Mouse (Mus musculus) ovary, adult 18-20 months (tissue): ENCODE measurements around the gene Chd3.
A peak's percentile ranks its signal among the peaks of the same experiment; 100 is the strongest.

Experiments used
- DNase-seq: peaks from one replicate; pipeline ENCODE4 v3.0.0; 2022; ENCODE audit warnings: low spot score, mixed read lengths

Gene Chd3

GRCm38 (mm10) chr11:69369215-69369989, at the start of gene Chd3:
Gene Chd3 (minus strand): TSS chr11:69369406.
- no peak for DNase-seq

GRCm38 (mm10) chr11:69417449-69418384, 48.5 kb upstream of the Chd3 start:
- DNase-seq, result peak; percentile 93

- no peak for DNase-seq
These were observed 47.8 kb upstream of the Chd3 start for GRCm38 (mm10) chr11:69416921-69417448.

DNA sequence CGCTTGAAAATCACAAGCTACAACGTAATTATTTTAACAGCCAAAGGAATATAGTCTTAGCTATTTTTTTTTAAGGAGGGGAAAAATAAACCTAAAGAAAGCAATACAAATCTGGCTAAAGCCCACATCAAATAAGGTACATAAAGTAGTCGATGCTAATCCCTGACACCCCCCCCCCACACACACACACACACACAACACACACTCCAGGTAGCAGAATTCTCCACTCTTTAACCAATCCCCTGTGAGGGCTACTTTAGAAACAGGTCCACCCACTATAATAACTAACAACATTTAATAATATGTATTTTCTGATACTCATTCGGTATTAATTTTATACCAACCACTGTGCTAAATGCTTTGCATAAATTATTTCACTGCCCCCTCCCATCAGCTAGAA, 47.3 kb upstream of the Chd3 start:
- DNase-seq, result no peak

- DNase-seq, result peak; percentile 79
These were observed 46.7 kb upstream of the Chd3 start for GRCm38 (mm10) chr11:69415668-69416451.

DNA sequence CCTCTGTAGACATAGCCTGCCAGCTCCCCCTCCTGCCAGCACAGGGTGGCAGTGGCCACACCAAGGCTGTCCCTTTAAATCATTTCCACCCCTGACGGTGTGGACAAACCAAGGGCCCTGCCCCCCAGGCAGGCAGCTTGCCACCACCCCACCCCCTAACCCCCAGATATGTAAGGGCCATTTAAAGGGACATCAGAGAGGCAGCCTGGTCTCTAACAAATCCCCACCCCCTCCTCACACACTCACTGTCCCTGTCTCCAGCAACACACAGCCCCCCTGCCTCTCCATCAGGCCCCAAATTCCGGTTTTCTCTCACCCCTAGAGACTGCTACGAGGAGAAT, 46.1 kb upstream of the Chd3 start:
- DNase-seq, result peak; percentile 70

GRCm38 (mm10) chr11:69414421-69415326, 45.5 kb upstream of the Chd3 start:
- DNase-seq, result no peak

DNA sequence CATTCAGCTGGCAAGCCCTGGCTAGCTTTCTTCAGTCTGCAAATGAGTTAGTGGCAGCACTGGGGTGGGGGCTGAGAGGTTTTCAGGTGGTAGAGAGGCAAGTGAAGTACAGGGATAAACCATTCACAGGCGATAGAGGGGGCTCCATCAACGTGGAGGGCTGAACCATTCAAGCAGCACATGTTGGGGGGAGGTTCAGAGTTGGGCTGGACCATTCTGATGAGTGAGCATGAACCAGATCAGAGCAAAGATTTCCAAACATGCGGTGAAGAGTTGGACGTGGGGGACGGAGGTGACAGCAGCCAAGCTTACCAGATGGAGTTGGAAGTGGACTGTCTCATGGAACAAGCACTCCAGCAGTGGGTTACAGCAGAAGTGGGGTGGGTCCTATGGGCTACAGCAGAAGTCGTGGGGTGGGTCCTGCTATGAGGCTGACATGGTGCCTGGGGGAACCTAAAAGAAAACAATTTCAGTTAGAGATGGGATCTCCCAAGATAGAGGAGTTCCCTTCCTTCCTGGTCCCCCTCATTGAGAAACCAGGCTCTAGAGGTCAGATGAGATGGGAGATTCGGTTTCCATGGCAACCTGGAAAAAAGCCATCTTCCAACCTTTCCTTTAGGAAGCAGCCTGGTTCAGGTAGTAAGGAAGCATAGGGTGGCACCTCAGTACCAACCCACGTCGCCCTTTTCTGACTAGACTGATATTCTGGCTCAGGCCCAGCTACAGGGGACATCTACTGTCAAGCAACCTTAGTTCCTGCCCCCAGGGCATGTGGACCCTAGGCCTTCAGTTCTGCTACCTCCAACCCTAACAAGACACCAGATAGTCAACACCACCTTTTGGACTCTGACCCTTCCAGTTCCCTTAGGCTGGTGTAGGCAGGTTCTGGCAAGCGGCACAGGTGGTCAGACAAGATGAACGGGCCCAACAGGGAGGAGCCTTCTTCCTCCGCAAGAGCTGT, 44.3 kb upstream of the Chd3 start, which contains the start of gene Kdm6b:
Gene Kdm6b, minus strand, starts transcription at position 455 of the 961 bp plus-strand sequence.
- peak; percentile 3 for DNase-seq

DNA sequence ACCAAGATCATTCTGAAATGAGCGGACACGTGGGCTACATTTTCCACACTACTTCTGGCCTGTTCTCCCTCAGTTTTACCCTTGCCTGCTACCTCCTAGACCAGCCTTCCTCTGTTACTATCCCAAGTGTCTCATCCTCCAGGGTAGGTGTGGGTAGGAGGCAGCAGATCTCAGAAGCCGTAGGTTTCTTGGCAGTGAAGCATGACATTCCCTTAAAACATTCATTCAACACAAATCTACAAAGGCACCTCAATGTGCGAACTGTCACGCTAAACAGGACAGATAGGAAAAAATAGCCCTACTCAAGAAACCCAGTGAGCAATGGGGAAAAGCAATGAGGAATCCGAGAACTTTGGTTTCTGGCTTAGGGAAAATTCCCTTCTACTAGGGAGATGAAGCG, 43.3 kb upstream of the Chd3 start:
- DNase-seq, result no peak

GRCm38 (mm10) chr11:69411538-69412203, 42.5 kb upstream of the Chd3 start:
- peak; percentile 40 for DNase-seq

GRCm38 (mm10) chr11:69411073-69411535, 41.9 kb upstream of the Chd3 start:
- DNase-seq, result peak; percentile 86

DNA sequence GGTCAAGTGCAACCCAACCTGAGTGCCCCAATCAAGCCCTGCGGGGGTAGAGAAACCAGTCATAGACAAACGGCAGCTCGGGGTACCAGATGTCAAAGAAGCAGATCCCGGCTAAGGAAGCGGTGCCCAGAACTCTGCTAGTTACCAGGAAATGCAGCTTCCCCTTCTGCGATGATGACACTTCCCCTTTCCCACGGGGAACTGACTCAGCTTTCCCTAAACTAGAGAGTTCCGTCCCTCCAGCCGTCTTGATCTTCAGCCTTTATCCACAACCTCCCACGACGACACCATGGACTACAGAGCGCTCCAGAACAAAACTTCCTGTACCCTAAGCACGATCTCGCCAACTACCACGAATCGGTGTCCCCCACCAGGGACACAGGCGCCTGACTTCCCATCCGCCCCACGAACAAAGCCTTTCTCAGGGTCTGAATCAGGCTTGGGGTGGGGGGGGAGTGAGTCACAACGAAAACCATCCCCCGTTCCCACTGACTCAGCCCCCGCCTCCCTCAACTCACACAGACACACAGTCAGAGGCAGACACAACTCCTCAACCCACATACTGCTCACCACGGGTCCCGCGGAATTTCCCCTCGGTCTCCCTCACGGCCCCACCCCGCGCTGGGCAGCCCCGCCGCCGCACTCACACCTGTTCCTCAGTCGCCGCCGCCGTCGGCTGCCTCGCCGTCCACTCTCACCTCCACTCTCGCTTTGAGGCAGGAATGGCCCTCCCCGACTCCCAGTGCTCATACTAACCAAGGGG, 41.3 kb upstream of the Chd3 start:
- peak; percentile 35 for DNase-seq

- no peak for DNase-seq
These were observed 40.8 kb upstream of the Chd3 start for GRCm38 (mm10) chr11:69410045-69410309.

GRCm38 (mm10) chr11:69409378-69410044, 40.3 kb upstream of the Chd3 start:
- peak; percentile 65 for DNase-seq

- peak; percentile 77 for DNase-seq
These were observed 39.6 kb upstream of the Chd3 start for GRCm38 (mm10) chr11:69408541-69409377.

DNA sequence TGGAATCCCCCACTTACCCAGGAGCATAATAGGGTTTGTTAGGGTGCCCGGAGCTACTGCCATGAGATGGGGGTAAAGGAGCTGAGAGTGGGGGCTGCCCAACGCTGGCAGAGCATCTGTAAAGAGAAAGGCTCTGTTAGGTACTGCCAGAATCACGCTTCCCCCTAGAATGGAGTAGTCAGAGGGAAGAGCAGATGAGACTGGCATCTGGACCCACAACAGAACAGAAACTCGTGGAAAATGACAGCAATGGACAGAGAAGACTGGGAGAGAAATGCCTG, 38.5 kb upstream of the Chd3 start:
- no peak for DNase-seq
